Mouse (Mus musculus): ENCODE data around the gene Dohh. TPM values are rescaled to one million over a fixed set of nuclear protein-coding genes. Genes with fewer than 3 reads are reported as not detected.

Dohh gene
- polyA plus RNA-seq, 1 experiment from 2014 or later = 74.3 TPM

GRCm38 (mm10) chr10:81349961-81350350, 34.3 kb upstream of the Dohh start:
- 0% methylated on average over 23 of the region's 29 CpGs for WGBS
- no peaks in the 10 kb centered on the region for H3K36me3 ChIP-seq (ENCODE audit: insufficient read depth, low read length)
- no peaks in the 10 kb centered on the region for H3K27me3 ChIP-seq (ENCODE audit: insufficient read depth, low read length)
- H3K9me3 ChIP-seq (replicated peaks; ENCODE audit: low read length) = no peaks in the 10 kb centered on the region
- peak overlapping the region; percentile 77 for H3K9ac ChIP-seq (ENCODE audit: low read depth, low read length)
- peak overlapping the region; percentile 60; the same call in 1 of the 2 replicates for H3K27ac ChIP-seq
- ATAC-seq (replicated peaks; ENCODE audit: low FRiP score, low read depth) = peak; percentile 23
- peak overlapping the region; percentile 82 for H3K4me2 ChIP-seq (ENCODE audit: low read length)
- peak overlapping the region; percentile 55 for H3K4me3 ChIP-seq (replicated peaks; ENCODE audit: low read depth, low read length)
- no peak for DNase-seq (ENCODE audit: low spot score)
- H3K4me1 ChIP-seq (replicated peaks; ENCODE audit: insufficient read depth, low read length) = 0 out of 2 replicates have a peak, but pooled peaks cover 15% of the 10 kb centered on the region
- no peak for TF ChIP-seq CTCF (IDR thresholded peaks at IDR 0.05; ENCODE audit: low read depth)

DNA sequence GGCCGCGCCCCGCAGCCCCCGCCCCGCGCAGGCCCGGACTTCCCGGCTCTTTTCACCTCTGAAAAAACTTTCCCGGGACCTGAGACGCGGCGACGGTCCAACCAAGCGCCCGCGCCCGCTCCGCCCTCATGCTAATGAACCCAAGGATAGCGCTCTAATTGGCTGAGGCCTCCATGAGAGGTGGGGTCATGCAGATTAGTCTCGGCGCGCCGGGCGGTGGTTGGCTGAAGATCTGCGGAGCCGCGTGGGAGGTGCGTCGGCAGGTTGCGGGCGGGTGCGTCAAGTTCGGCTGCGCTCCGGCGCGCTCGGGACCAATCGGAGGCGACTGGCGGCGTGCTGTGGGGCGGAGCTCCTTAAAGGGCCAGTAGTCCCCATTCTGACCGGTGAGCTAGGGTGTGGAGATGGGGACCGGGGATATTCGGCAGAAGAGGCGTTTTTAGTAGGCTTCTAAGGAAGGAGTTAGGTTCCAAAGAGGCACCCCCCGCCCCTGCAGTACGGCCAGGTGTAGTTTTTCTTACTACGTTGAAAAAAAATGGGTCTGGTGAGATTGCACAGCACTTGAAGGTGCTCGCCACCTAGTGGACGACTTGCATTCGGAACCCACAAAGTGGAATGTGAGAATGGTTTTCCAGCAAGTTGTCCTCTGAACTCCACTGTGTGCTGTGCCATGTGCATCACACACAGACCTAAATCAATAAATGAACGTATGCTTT, 33.7 kb upstream of the Dohh start, which contains the start of gene Hmg20b:
Hmg20b (minus strand) TSS at position 130 of the 713 bp plus-strand sequence.
- no peaks in the 10 kb centered on the region for H3K36me3 ChIP-seq (ENCODE audit: insufficient read depth, low read length)
- H3K4me3 ChIP-seq (replicated peaks; ENCODE audit: low read depth, low read length) = peak within 1 kb of the TSS; percentile 55
- peak; percentile 84 for TF ChIP-seq CTCF (IDR thresholded peaks at IDR 0.05; ENCODE audit: low read depth)
- H3K4me2 ChIP-seq (ENCODE audit: low read length) = peak within 1 kb of the TSS; percentile 82
- ATAC-seq (replicated peaks; ENCODE audit: low FRiP score, low read depth) (peak; percentile 91), DNase-seq (ENCODE audit: low spot score) (peak; percentile 100)
- no peaks in the 10 kb centered on the region for H3K9me3 ChIP-seq (replicated peaks; ENCODE audit: low read length)
- H3K27ac ChIP-seq = peak within 1 kb of the TSS; percentile 60; the same call in 1 of the 2 replicates
- peak within 1 kb of the TSS; percentile 77 for H3K9ac ChIP-seq (ENCODE audit: low read depth, low read length)
- 0 out of 2 replicates have a peak, but pooled peaks cover 15% of the 10 kb centered on the region for H3K4me1 ChIP-seq (replicated peaks; ENCODE audit: insufficient read depth, low read length)
- no peaks in the 10 kb centered on the region for H3K27me3 ChIP-seq (ENCODE audit: insufficient read depth, low read length)
- under 1% methylated on average over 54 of the region's 54 CpGs for WGBS

DNA sequence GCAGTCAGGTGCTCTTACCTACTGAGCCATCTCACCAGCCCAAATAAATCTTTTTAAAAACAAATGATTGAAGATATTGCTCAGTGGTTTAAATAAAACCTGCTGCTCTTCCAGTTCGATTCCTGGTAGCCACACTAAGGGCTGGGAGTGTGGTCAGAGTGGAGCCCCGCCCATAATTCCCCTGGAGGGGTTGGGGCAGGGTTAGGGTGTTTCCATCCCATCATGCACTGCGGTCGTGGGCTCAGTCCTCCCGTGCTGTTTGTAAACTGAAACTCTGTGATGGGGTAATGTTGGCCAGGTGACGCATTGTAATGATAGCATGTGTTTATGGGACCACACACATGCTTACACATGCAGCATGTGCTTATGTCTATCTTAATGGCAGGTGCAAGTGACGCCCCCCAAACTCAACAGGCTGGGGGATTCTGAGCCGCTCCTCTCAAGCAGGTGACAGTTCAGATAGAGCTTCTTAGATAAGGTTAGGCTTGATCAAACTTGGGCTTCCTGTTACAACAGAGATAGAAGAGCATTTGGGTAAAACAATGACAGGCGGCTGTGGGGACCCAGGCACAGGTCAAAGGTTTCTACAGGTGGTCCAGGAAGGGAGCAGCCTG, 32.4 kb upstream of the Dohh start:
- Histone ChIP-seq H3K36me3 (ENCODE audit: insufficient read depth, low read length) (no peaks in the 10 kb centered on the region), H3K9ac (ENCODE audit: low read depth, low read length) (no peak overlapping the region), H3K27me3 (ENCODE audit: insufficient read depth, low read length) (no peaks in the 10 kb centered on the region), H3K9me3 (replicated peaks; ENCODE audit: low read length) (no peaks in the 10 kb centered on the region), H3K27ac (no peak overlapping the region), H3K4me1 (replicated peaks; ENCODE audit: insufficient read depth, low read length) (0 out of 2 replicates have a peak, but pooled peaks cover 16% of the 10 kb centered on the region), H3K4me3 (replicated peaks; ENCODE audit: low read depth, low read length) (no peak overlapping the region), H3K4me2 (ENCODE audit: low read length) (no peak overlapping the region)
- no peak for DNase-seq (ENCODE audit: low spot score)
- ATAC-seq (replicated peaks; ENCODE audit: low FRiP score, low read depth) = no peak
- 26% methylated on average over 9 of the region's 9 CpGs for WGBS
- TF ChIP-seq CTCF (IDR thresholded peaks at IDR 0.05; ENCODE audit: low read depth) = no peak

DNA sequence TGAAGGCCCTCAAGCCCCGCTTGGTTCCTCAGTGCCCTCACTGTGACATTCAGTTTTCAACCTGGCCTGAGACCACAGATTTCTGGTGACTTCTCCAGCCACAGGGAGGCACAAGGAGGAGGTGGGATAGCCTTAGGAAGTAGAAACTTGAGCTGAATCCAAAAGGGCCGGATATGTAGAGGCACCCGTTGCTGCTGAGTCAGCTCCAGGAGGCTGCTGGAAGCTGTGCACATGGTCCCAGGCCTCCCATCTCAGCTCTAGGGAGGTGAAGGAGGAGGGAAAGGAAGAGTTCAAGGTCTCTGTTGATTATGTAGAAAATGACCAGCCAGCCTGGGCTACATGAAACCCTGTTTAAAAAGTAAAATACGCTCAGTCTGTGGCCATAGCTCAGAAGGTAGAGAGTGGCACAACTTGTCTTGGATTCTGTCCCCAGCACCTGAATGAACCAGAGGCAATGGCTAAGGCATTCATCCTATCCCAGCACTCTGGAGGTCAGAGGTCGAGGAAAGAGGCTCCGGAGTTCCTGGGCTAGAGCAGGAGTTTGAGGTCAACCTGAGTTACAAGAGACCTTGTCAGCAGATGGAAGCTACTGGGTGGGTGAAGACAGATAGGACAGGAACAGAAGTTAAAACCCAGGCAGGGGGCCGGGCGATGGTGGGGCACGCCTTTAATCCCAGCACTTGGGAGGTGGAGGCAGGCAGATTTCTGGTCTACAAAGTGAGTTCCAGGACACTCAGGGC, 29.3 kb upstream of the Dohh start:
- WGBS = 70% methylated on average over 9 of the region's 9 CpGs
- no peak overlapping the region for H3K4me2 ChIP-seq (ENCODE audit: low read length)

GRCm38 (mm10) chr10:81355533-81355932, 28.7 kb upstream of the Dohh start:
- no peak overlapping the region for H3K9ac ChIP-seq (ENCODE audit: low read depth, low read length)
- 85% methylated on average over 4 of the region's 4 CpGs for WGBS
- H3K4me3 ChIP-seq (replicated peaks; ENCODE audit: low read depth, low read length) = no peak overlapping the region
- H3K9me3 ChIP-seq (replicated peaks; ENCODE audit: low read length) = no peaks in the 10 kb centered on the region
- H3K4me2 ChIP-seq (ENCODE audit: low read length) = no peak overlapping the region
- DNase-seq (ENCODE audit: low spot score) (no peak), ATAC-seq (replicated peaks; ENCODE audit: low FRiP score, low read depth) (no peak)
- H3K27me3 ChIP-seq (ENCODE audit: insufficient read depth, low read length) = no peaks in the 10 kb centered on the region
- H3K36me3 ChIP-seq (ENCODE audit: insufficient read depth, low read length) = no peaks in the 10 kb centered on the region
- peaks cover 16% of the 10 kb centered on the region; the same call in 1 of the 2 replicates for H3K4me1 ChIP-seq (replicated peaks; ENCODE audit: insufficient read depth, low read length)
- TF ChIP-seq CTCF (IDR thresholded peaks at IDR 0.05; ENCODE audit: low read depth) = no peak
- no peak overlapping the region for H3K27ac ChIP-seq

More for the DNA sequence above, 29.3 kb upstream of the Dohh start:
- no peaks in the 10 kb centered on the region for H3K36me3 ChIP-seq (ENCODE audit: insufficient read depth, low read length)
- peaks cover 16% of the 10 kb centered on the region; the same call in 1 of the 2 replicates for H3K4me1 ChIP-seq (replicated peaks; ENCODE audit: insufficient read depth, low read length)
- DNase-seq (ENCODE audit: low spot score) (no peak), ATAC-seq (replicated peaks; ENCODE audit: low FRiP score, low read depth) (no peak)
- TF ChIP-seq CTCF (IDR thresholded peaks at IDR 0.05; ENCODE audit: low read depth) = no peak
- no peaks in the 10 kb centered on the region for H3K27me3 ChIP-seq (ENCODE audit: insufficient read depth, low read length)
- no peak overlapping the region for H3K27ac ChIP-seq
- H3K9me3 ChIP-seq (replicated peaks; ENCODE audit: low read length) = no peaks in the 10 kb centered on the region
- H3K9ac ChIP-seq (ENCODE audit: low read depth, low read length) = no peak overlapping the region
- no peak overlapping the region for H3K4me3 ChIP-seq (replicated peaks; ENCODE audit: low read depth, low read length)
